Mouse (Mus musculus) cerebellum, adult 11-12 months (tissue): ENCODE measurements at regions not wholly inside any gene's neighbourhood (a gene's known extent, or its start where the extent isn't known, plus 50 kb on each side); places are given as distances from the start of the nearest gene placed in this dataset.

Experiments used
- DNase-seq: peaks from one replicate; pipeline ENCODE4 v3.0.0; 2022

GRCm38 (mm10) chr14:80249882-80250281, 266.0 kb downstream of the Olfm4 start:
- no peak for DNase-seq

GRCm38 (mm10) chr14:80257086-80257485, 273.2 kb downstream of the Olfm4 start:
- no peak for DNase-seq

- DNase-seq = no peak
Measured at GRCm38 (mm10) chr14:80263173-80263572, 279.3 kb downstream of the Olfm4 start.

- DNase-seq = no peak
Measured at GRCm38 (mm10) chr14:80265081-80265480, 281.2 kb downstream of the Olfm4 start.

GRCm38 (mm10) chr14:80269179-80269951, 285.5 kb downstream of the Olfm4 start:
- DNase-seq = peak; percentile 40

GRCm38 (mm10) chr14:80270063-80270462, 286.2 kb downstream of the Olfm4 start:
- DNase-seq = no peak

- DNase-seq = no peak
Measured at GRCm38 (mm10) chr14:80280188-80280587, 296.3 kb downstream of the Olfm4 start.

GRCm38 (mm10) chr14:80283726-80284125, 299.8 kb downstream of the Olfm4 start:
- no peak for DNase-seq

- no peak for DNase-seq
Measured at GRCm38 (mm10) chr14:80291360-80291759, 307.5 kb downstream of the Olfm4 start.

GRCm38 (mm10) chr14:80293378-80293777, 309.5 kb downstream of the Olfm4 start:
- no peak for DNase-seq

GRCm38 (mm10) chr14:80329651-80330050, 345.8 kb downstream of the Olfm4 start:
- DNase-seq = no peak

- DNase-seq = no peak
Measured at GRCm38 (mm10) chr14:80362024-80362622, 378.2 kb downstream of the Olfm4 start.

- no peak for DNase-seq
Measured at GRCm38 (mm10) chr14:80369448-80370153, 385.7 kb downstream of the Olfm4 start.

- DNase-seq = no peak
Measured at GRCm38 (mm10) chr14:80374290-80374689, 390.4 kb downstream of the Olfm4 start.

- DNase-seq = no peak
Measured at GRCm38 (mm10) chr14:80377064-80377463, 393.2 kb downstream of the Olfm4 start.

GRCm38 (mm10) chr14:80391418-80391817, 407.5 kb downstream of the Olfm4 start:
- no peak for DNase-seq

- DNase-seq = no peak
Measured at GRCm38 (mm10) chr14:80408317-80408716, 424.4 kb downstream of the Olfm4 start.

- DNase-seq = no peak
Measured at GRCm38 (mm10) chr14:80418810-80419325, 435.0 kb downstream of the Olfm4 start.

- no peak for DNase-seq
Measured at GRCm38 (mm10) chr14:80443820-80444219, 459.9 kb downstream of the Olfm4 start.

GRCm38 (mm10) chr14:80471470-80471869, 487.6 kb downstream of the Olfm4 start:
- no peak for DNase-seq

- no peak for DNase-seq
Measured at GRCm38 (mm10) chr14:80479918-80480317, 496.0 kb downstream of the Olfm4 start.

GRCm38 (mm10) chr14:80482771-80483170, 498.9 kb downstream of the Olfm4 start:
- no peak for DNase-seq

- no peak for DNase-seq
Measured at GRCm38 (mm10) chr14:80484256-80484655, 500.4 kb downstream of the Olfm4 start.

- no peak for DNase-seq
Measured at GRCm38 (mm10) chr14:80485149-80485548, 501.3 kb downstream of the Olfm4 start.
